Mouse (Mus musculus) testis, adult 2 months (tissue): ENCODE results near the gene Lysmd3.

Experiments
- CTCF ChIP-seq: fragments of 200-500 bp; IDR thresholded peaks from 2 replicates; pipeline ENCODE4 v1.5.1; 2012; ENCODE audit warnings: low read depth, mild to moderate bottlenecking, inconsistent platforms, low read length, moderate library complexity; ENCODE audit not compliant: control insufficient read depth, insufficient read depth, insufficient replicate concordance
- POLR2A ChIP-seq: fragments of 200-500 bp; IDR thresholded peaks from 2 replicates; pipeline ENCODE4 v1.6.1; 2012; ENCODE audit warnings: low read depth, mild to moderate bottlenecking, inconsistent platforms, low read length, moderate library complexity; ENCODE audit not compliant: control insufficient read depth

- TF ChIP-seq POLR2A (no peak), CTCF (no peak)
Observed at GRCm38 (mm10) chr13:81639624-81640023, 17.8 kb upstream of the Lysmd3 start.
